Mouse (Mus musculus): ENCODE data around the gene Rps6ka3.

GRCm38 (mm10) chrX:159191581-159191980 is 18.5 kb upstream of the Rps6ka3 start:
- TF ChIP-seq CTCF (IDR thresholded peaks at IDR 0.05; ENCODE audit: borderline replicate concordance, control insufficient read depth, extremely low read depth, insufficient read depth, low read length, poor library complexity) (no peak), POLR2A (IDR thresholded peaks at IDR 0.05; ENCODE audit: control insufficient read depth, extremely low read depth, insufficient read depth, low read length, poor library complexity) (no peak)
